Mouse (Mus musculus) limb, embryonic 10.5 days (tissue): ENCODE measurements at regions not wholly inside any gene's neighbourhood (a gene's known extent, or its start where the extent isn't known, plus 50 kb on each side); places are given as distances from the start of the nearest gene placed in this dataset.

ENCODE experiments used
- DNase-seq: peaks from one replicate; pipeline ENCODE4 v3.0.0-alpha.2; 2017; ENCODE audit warnings: low spot score
- H3K27ac ChIP-seq: fragments of 300-500 bp; sonication (generic); 2 replicates; pipeline ENCODE4 v1.5.1; 2016; ENCODE audit warnings: mild to moderate bottlenecking
- H3K27me3 ChIP-seq: fragments of 300-500 bp; sonication (generic); 2 replicates; pipeline ENCODE4 v1.6.1; 2016; ENCODE audit warnings: low read depth, mild to moderate bottlenecking; ENCODE audit not compliant: poor library complexity, severe bottlenecking
- H3K36me3 ChIP-seq: fragments of 300-500 bp; sonication (generic); 2 replicates; pipeline ENCODE4 v1.6.1; 2016; ENCODE audit warnings: mild to moderate bottlenecking, moderate library complexity
- H3K4me1 ChIP-seq: fragments of 300-500 bp; sonication (generic); 2 replicates; pipeline ENCODE4 v1.6.1; 2016
- H3K4me3 ChIP-seq: fragments of 300-500 bp; sonication (generic); 2 replicates; pipeline ENCODE4 v1.5.1; 2016; ENCODE audit warnings: mild to moderate bottlenecking, moderate library complexity
- H3K9me3 ChIP-seq: fragments of 300-500 bp; sonication (generic); replicated peaks from 2 replicates; pipeline ENCODE4 v1.6.1; 2016; ENCODE audit warnings: mild to moderate bottlenecking
- WGBS: fragments of 180-500 bp; shearing (Covaris S2); methylation state at CpG from one replicate; pipeline ENCODE4 v1.1.7; 2016; 5-methylcytosine and 5-hydroxymethylcytosine counted together

GRCm38 (mm10) chr11:19796950-19797670 lies 127.1 kb upstream of the Spred2 start:
- DNase-seq, result no peak
- no peaks in the 10 kb centered on the region for H3K27me3 ChIP-seq
- no peaks in the 10 kb centered on the region for H3K9me3 ChIP-seq
- H3K4me3 ChIP-seq, result no peak overlapping the region
- H3K27ac ChIP-seq, result no peak overlapping the region
- WGBS, result 92% methylated on average over 4 of the region's 4 CpGs
- no peaks in the 10 kb centered on the region for H3K4me1 ChIP-seq
- no peaks in the 10 kb centered on the region for H3K36me3 ChIP-seq

DNA sequence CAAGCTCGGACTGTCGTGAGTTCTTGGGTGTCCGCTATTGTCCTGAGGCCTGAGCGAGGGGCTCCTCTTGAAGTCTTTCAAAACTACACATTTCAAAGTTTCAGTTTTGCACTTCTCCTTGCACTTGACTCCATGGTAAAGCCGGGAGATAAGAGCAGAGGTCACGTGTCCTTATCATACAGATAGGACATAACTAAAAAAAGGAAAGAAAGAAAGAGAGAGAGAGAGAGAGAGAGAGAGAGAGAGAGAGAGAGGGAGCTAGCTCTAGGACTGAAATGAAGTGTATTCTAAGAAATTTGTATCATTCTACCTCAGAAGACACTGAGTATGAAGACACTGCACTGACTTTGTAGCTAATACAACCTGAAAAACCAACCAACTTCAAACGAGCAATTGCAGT lies 114.8 kb upstream of the Spred2 start:
- no peak overlapping the region for H3K27ac ChIP-seq
- DNase-seq, result no peak
- 0 out of 2 replicates have a peak, but pooled peaks cover 6% of the 10 kb centered on the region for H3K27me3 ChIP-seq
- WGBS, result 91% methylated on average over 7 of the region's 7 CpGs
- no peaks in the 10 kb centered on the region for H3K36me3 ChIP-seq
- peaks cover 15% of the 10 kb centered on the region for H3K4me1 ChIP-seq
- no peaks in the 10 kb centered on the region for H3K9me3 ChIP-seq
- H3K4me3 ChIP-seq, result no peak overlapping the region

DNA sequence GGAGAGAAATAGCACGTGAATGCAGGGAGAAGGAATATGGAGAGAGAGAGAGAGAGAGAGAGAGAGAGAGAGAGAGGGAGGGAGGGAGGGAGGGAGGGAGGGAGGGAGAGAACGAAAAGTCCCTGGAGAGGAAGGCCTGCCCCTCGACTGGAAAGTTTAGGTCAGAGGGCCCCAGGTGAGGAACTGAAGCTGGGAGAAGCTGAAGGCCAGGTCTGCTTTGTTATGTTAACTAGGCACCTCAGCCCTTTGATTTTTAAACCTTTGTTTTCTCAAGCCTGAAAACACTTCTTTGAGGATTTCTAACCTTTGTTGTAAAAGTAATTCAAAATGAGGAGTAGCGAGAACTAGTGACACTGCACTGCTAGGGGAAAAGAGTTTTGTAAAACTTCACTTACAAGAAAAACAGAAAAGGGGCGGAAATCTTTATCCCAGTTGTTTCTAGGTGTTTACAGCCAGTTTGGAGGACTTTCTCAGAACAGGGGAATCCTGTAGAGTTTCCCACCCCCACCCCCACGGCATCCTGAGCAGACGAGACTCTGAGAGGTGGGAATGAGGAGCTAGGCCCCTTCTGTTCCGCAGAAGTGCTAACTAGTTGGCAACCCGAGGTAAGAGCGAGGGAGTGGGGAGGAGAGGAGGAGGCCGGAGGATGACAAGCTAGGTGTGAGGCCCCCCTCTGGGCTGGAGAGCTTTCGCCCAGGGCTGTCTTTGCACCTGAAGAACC lies 112.7 kb upstream of the Spred2 start:
- H3K27ac ChIP-seq, result 0 out of 2 replicates have a peak overlapping the region, but pooled peaks have one; percentile 4
- DNase-seq, result no peak
- 0 out of 2 replicates have a peak, but pooled peaks cover 6% of the 10 kb centered on the region for H3K27me3 ChIP-seq
- no peaks in the 10 kb centered on the region for H3K9me3 ChIP-seq
- H3K36me3 ChIP-seq, result no peaks in the 10 kb centered on the region
- H3K4me3 ChIP-seq, result peak overlapping the region; percentile 10; the same call in 1 of the 2 replicates
- peaks cover 15% of the 10 kb centered on the region for H3K4me1 ChIP-seq
- 18% methylated on average over 12 of the region's 12 CpGs for WGBS

DNA sequence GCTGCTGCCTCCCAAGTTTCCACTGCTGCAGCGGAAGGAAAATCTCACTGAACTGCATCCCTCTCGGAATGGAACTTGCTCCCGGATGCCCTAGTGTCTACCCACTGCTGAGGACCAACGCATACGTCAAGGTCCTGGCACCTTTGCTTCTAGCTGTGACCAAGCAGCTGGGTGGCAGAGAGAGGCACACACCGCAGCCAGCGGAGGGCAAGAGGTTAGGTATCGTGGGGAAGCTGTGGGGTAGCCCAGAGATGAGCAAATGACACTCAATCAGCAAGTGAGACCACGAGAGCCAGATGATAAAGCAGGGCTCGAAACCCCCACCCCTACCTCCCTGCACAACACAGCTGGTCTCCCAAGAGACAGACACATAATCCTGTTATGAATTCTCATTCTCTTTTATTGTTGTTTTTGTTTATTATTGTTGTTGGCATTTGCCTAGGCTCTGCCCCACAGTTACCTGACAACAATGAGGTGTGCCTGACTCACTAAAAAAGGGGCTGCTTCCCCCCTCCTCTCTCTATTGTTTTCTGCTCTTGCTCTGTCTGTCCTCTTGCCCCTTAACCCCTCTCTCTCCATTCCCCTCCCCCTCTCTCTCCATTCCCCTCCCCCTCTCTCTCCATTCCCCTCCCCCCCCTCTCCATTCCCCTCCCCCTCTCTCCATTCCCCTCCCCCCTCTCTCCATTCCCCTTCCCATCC lies 112.0 kb upstream of the Spred2 start:
- WGBS, result 19% methylated on average over 10 of the region's 10 CpGs
- no peak for DNase-seq
- Histone ChIP-seq H3K4me1 (peaks cover 18% of the 10 kb centered on the region), H3K27me3 (0 out of 2 replicates have a peak, but pooled peaks cover 6% of the 10 kb centered on the region), H3K4me3 (peak overlapping the region; percentile 10; the same call in 1 of the 2 replicates), H3K27ac (0 out of 2 replicates have a peak overlapping the region, but pooled peaks have one; percentile 4), H3K36me3 (no peaks in the 10 kb centered on the region), H3K9me3 (no peaks in the 10 kb centered on the region)

DNA sequence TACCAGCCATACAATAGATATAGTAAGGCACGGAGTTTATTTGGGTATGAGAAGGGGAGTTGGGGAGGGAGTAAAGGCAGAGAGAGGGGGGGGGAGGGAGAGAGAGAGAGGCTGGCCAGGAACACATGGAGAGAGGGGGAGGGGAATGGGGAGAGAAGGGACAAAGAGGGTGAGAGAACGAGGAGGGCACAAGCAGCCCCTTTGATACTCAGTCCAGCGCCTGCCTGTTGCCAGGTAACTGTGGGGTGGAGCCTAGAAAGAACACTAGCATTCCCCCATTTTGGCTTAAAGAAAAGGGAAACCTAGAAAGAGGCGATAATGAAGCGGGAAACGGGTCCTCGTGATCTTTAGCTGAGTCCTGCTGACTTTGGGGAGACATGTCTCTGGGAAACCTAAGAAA lies 110.6 kb upstream of the Spred2 start:
- Histone ChIP-seq H3K4me3 (no peak overlapping the region), H3K9me3 (no peaks in the 10 kb centered on the region), H3K4me1 (peaks cover 22% of the 10 kb centered on the region), H3K27me3 (0 out of 2 replicates have a peak, but pooled peaks cover 6% of the 10 kb centered on the region), H3K36me3 (no peaks in the 10 kb centered on the region), H3K27ac (no peak overlapping the region)
- WGBS, result 76% methylated on average over 7 of the region's 7 CpGs
- no peak for DNase-seq

DNA sequence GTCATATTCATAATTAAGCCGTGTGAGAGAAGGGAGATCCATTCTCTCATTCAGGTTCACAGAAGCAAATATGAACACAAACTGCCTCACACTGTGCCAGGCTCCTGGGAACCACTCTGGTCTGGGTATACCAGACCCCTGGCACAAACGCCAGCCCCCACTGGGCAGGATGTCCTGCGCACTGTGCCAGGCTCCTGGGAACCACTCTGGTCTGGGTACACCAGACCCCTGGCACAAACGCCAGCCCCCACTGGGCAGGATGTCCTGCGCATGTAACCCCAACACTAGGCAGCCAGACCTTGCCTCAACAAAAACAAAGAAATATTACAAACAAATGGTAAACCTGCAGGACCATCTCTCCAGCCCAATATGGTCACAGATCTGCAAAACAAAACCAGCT lies 101.2 kb upstream of the Spred2 start:
- Histone ChIP-seq H3K4me3 (no peak overlapping the region), H3K36me3 (no peaks in the 10 kb centered on the region), H3K9me3 (no peaks in the 10 kb centered on the region), H3K27ac (no peak overlapping the region), H3K4me1 (peaks cover 14% of the 10 kb centered on the region), H3K27me3 (no peaks in the 10 kb centered on the region)
- WGBS, result 85% methylated on average over 5 of the region's 5 CpGs
- no peak for DNase-seq

DNA sequence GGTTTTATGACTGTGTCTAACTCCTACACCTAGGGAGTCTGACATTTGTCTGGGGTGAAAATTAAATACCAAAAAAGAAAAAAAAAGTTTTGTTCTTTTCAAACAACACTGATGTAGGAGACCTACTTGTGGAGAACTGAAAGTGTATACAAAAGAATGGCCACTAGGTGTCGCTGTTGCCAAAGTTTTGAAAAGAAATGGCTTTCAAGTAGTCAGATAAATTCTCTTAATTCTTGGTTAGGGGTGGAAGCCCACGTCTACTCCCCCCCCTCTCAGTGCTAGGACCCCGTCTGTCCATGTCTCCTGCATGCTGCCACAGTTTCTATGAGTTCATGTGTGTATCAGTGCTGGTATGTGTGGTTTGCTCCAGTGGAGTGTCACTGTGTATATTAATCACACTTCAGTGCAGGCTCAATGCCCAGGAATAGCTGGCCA lies 100.7 kb upstream of the Spred2 start:
- peaks cover 14% of the 10 kb centered on the region; the same call in 1 of the 2 replicates for H3K4me1 ChIP-seq
- H3K27me3 ChIP-seq, result no peaks in the 10 kb centered on the region
- 0% methylated on average over 3 of the region's 3 CpGs for WGBS
- H3K36me3 ChIP-seq, result no peaks in the 10 kb centered on the region
- H3K4me3 ChIP-seq, result no peak overlapping the region
- no peak overlapping the region for H3K27ac ChIP-seq
- peak; percentile 79 for DNase-seq
- no peaks in the 10 kb centered on the region for H3K9me3 ChIP-seq

- WGBS, result 89% methylated on average over 13 of the region's 13 CpGs
These were observed 97.5 kb upstream of the Spred2 start for GRCm38 (mm10) chr11:19826481-19827185.

GRCm38 (mm10) chr11:19827996-19828395 lies 96.2 kb upstream of the Spred2 start:
- Histone ChIP-seq H3K27ac (no peak overlapping the region), H3K9me3 (no peaks in the 10 kb centered on the region), H3K36me3 (no peaks in the 10 kb centered on the region), H3K4me3 (no peak overlapping the region), H3K4me1 (peaks cover 33% of the 10 kb centered on the region), H3K27me3 (peaks cover 9% of the 10 kb centered on the region; the same call in 1 of the 2 replicates)
- no peak for DNase-seq
- 67% methylated on average over 11 of the region's 11 CpGs for WGBS

More at GRCm38 (mm10) chr11:19826481-19827185, 97.5 kb upstream of the Spred2 start:
- Histone ChIP-seq H3K9me3 (no peaks in the 10 kb centered on the region), H3K4me3 (no peak overlapping the region), H3K4me1 (peaks cover 33% of the 10 kb centered on the region), H3K27ac (peak overlapping the region; percentile 42; the same call in 1 of the 2 replicates), H3K27me3 (peaks cover 9% of the 10 kb centered on the region; the same call in 1 of the 2 replicates), H3K36me3 (no peaks in the 10 kb centered on the region)
- DNase-seq, result no peak

- Histone ChIP-seq H3K4me1 (peaks cover 33% of the 10 kb centered on the region), H3K4me3 (no peak overlapping the region), H3K36me3 (no peaks in the 10 kb centered on the region), H3K9me3 (no peaks in the 10 kb centered on the region), H3K27me3 (peaks cover 9% of the 10 kb centered on the region; the same call in 1 of the 2 replicates), H3K27ac (no peak overlapping the region)
- no peak for DNase-seq
- WGBS, result 68% methylated on average over 8 of the region's 8 CpGs
These were observed 95.2 kb upstream of the Spred2 start for GRCm38 (mm10) chr11:19828959-19829401.

DNA sequence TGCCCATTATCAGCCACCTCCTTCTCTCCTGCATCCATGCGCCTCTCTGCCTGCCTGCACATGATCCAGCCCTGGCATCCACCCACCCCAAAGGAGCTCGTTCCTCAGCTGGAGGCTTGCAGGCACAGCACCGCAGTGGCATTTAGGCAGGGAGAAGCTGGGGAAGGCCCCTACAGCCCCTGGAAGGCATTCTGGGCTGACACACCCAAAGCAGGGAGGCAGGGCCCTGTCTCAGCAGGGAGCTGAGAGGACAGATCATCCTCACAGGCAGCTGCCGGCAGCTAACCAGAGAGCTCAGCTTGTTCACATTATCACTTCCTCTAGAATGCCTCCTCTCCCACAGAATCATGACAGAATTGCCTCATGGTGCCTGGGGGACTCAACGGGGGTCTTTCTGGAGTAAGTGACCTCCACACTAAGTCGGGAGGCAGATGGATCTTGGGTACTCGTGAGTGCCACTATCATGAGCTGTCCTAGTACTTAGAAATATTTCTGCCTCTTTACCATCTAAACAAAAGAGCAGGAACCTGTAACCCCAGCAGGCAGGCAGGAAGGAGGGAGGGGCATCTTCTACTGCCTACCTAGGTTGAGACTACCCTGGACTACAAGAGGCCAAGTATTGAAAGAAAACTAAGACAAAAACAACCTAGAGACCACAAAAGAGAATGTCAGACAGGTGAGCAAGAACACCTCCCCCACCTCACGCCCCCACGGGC lies 94.5 kb upstream of the Spred2 start:
- WGBS, result 22% methylated on average over 9 of the region's 9 CpGs
- H3K4me3 ChIP-seq, result no peak overlapping the region
- peak overlapping the region; percentile 53; the same call in 1 of the 2 replicates for H3K27ac ChIP-seq
- peaks cover 9% of the 10 kb centered on the region; the same call in 1 of the 2 replicates for H3K27me3 ChIP-seq
- no peak for DNase-seq
- H3K9me3 ChIP-seq, result no peaks in the 10 kb centered on the region
- H3K4me1 ChIP-seq, result peaks cover 33% of the 10 kb centered on the region
- no peaks in the 10 kb centered on the region for H3K36me3 ChIP-seq
